Mouse (Mus musculus) heart, postnatal 0 days (tissue): ENCODE data around the gene Ccm2. TPM values are rescaled to one million over a fixed set of nuclear protein-coding genes. Genes with fewer than 3 reads are reported as not detected.

Experiments
- ATAC-seq: fragments of 200-750 bp; cut with Nextera tagmentation; 2 replicates; pipeline ENCODE4 v1.8.0; 2017; ENCODE audit warnings: low read depth, moderate number of reproducible peaks, moderate library complexity; ENCODE audit not compliant: insufficient read depth
- DNase-seq: peaks from one replicate; pipeline ENCODE4 v3.0.0-alpha.2; 2016; ENCODE audit warnings: low spot score
- H3K27ac ChIP-seq: fragments of 300-500 bp; sonication (generic); 2 replicates; pipeline ENCODE4 v1.5.1; 2014; ENCODE audit warnings: low read depth, mild to moderate bottlenecking
- H3K27me3 ChIP-seq: fragments of 300-500 bp; sonication (generic); 2 replicates; pipeline ENCODE4 v1.6.1; 2014; ENCODE audit warnings: low read length, mixed read lengths; ENCODE audit not compliant: control insufficient read depth, insufficient read depth
- H3K36me3 ChIP-seq: fragments of 300-500 bp; sonication (generic); replicated peaks from 2 replicates; pipeline ENCODE4 v1.6.1; 2014; ENCODE audit warnings: low read length, mixed read lengths; ENCODE audit not compliant: control insufficient read depth, insufficient read depth
- H3K4me1 ChIP-seq: fragments of 300-500 bp; sonication (generic); 2 replicates; pipeline ENCODE4 v1.6.1; 2014; ENCODE audit warnings: antibody characterized with exemption; ENCODE audit not compliant: control insufficient read depth, insufficient read depth
- H3K4me2 ChIP-seq: fragments of 300-500 bp; sonication (generic); 2 replicates; pipeline ENCODE4 v1.6.1; 2014; ENCODE audit warnings: low read depth, mild to moderate bottlenecking, low read length, moderate library complexity
- H3K4me3 ChIP-seq: fragments of 300-500 bp; sonication (generic); 2 replicates; pipeline ENCODE4 v1.5.1; 2014; ENCODE audit warnings: low read depth, low read length
- H3K9ac ChIP-seq: fragments of 300-500 bp; sonication (generic); replicated peaks from 2 replicates; pipeline ENCODE4 v1.6.1; 2014; ENCODE audit warnings: low read depth, low read length, mixed read lengths
- H3K9me3 ChIP-seq: fragments of 300-500 bp; sonication (generic); replicated peaks from 2 replicates; pipeline ENCODE4 v1.6.1; 2016; ENCODE audit warnings: low read length; ENCODE audit not compliant: control insufficient read depth
- CTCF ChIP-seq: IDR thresholded peaks from 2 replicates; pipeline ENCODE4 v1.5.1; 2016; ENCODE audit warnings: antibody characterized with exemption, control low read depth, low read depth
- EP300 ChIP-seq: IDR thresholded peaks from 2 replicates; pipeline ENCODE4 v1.6.1; 2016; ENCODE audit warnings: antibody characterized with exemption, low read depth
- WGBS: fragments of 180-500 bp; shearing (Covaris S2); extraction: QIAGEN DNeasy Blood & Tissue Kit; methylation state at CpG from one replicate; pipeline ENCODE4 v1.1.7; 2014; 5-methylcytosine and 5-hydroxymethylcytosine counted together
- polyA plus RNA-seq: library from polyadenylated mRNA; unstranded; fragments of >200 nt; fragmentation: Nextera tagmentation; extraction: Ambion mirVana; gene quantifications from 2 replicates; pipeline ENCODE4 v1.2.1, GENCODE M21; 2015
- total RNA-seq: library from RNA; depleted of rRNA; stranded (reverse); fragments of >200 nt; gene quantifications from 2 replicates; pipeline ENCODE4 v1.2.3, GENCODE M21; 2014; ENCODE audit warnings: low replicate concordance

The Ccm2 gene
- total and polyA plus RNA-seq, 2 experiments from 2014 or later: 38.4 to 54.4 TPM

- no peak for TF ChIP-seq EP300
- TF ChIP-seq CTCF: no peak
- Histone ChIP-seq H3K4me3 (no peak overlapping the region), H3K9ac (no peak overlapping the region), H3K27me3 (peaks cover 11% of the 10 kb centered on the region; the same call in 1 of the 2 replicates), H3K4me2 (no peak overlapping the region), H3K27ac (no peak overlapping the region), H3K9me3 (no peaks in the 10 kb centered on the region), H3K4me1 (no peaks in the 10 kb centered on the region; the same call in 1 of the 2 replicates), H3K36me3 (peaks cover 40% of the 10 kb centered on the region)
- ATAC-seq (no peak), DNase-seq (peak; percentile 4)
- WGBS: 65% methylated on average over 19 of the region's 19 CpGs
Observed at GRCm38 (mm10) chr11:6598191-6598889, 51.7 kb downstream of the Ccm2 start.

- Histone ChIP-seq H3K4me2 (no peak overlapping the region), H3K4me3 (no peak overlapping the region), H3K36me3 (peaks cover 32% of the 10 kb centered on the region), H3K4me1 (peaks cover 7% of the 10 kb centered on the region; the same call in 1 of the 2 replicates), H3K9ac (no peak overlapping the region), H3K27ac (no peak overlapping the region), H3K27me3 (peaks cover 11% of the 10 kb centered on the region; the same call in 1 of the 2 replicates), H3K9me3 (no peaks in the 10 kb centered on the region)
- TF ChIP-seq EP300 (no peak), CTCF (no peak)
- WGBS: 27% methylated on average over 26 of the region's 27 CpGs
- DNase-seq (peak; percentile 2), ATAC-seq (no peak)
Observed at GRCm38 (mm10) chr11:6599011-6599681, 52.5 kb downstream of the Ccm2 start.

GRCm38 (mm10) chr11:6599831-6600230, 53.1 kb downstream of the Ccm2 start:
- peaks cover 25% of the 10 kb centered on the region for H3K36me3 ChIP-seq
- H3K4me3 ChIP-seq: no peak overlapping the region
- no peaks in the 10 kb centered on the region for H3K9me3 ChIP-seq
- ATAC-seq: no peak
- peaks cover 11% of the 10 kb centered on the region; the same call in 1 of the 2 replicates for H3K27me3 ChIP-seq
- 78% methylated on average over 6 of the region's 6 CpGs for WGBS
- H3K4me1 ChIP-seq: peaks cover 11% of the 10 kb centered on the region
- no peak overlapping the region for H3K4me2 ChIP-seq
- no peak overlapping the region for H3K9ac ChIP-seq
- no peak overlapping the region for H3K27ac ChIP-seq
- TF ChIP-seq EP300: no peak
- DNase-seq: no peak

- Histone ChIP-seq H3K9ac (no peak overlapping the region), H3K4me2 (no peak overlapping the region), H3K27me3 (peaks cover 17% of the 10 kb centered on the region; the same call in 1 of the 2 replicates), H3K4me3 (no peak overlapping the region), H3K4me1 (peaks cover 17% of the 10 kb centered on the region), H3K36me3 (peaks cover 20% of the 10 kb centered on the region), H3K27ac (no peak overlapping the region), H3K9me3 (no peaks in the 10 kb centered on the region)
- TF ChIP-seq EP300: no peak
- no peak for TF ChIP-seq CTCF
- WGBS: 80% methylated on average over 8 of the region's 8 CpGs
- no peak for ATAC-seq
- DNase-seq: peak; percentile 4
Observed at GRCm38 (mm10) chr11:6600284-6600944, 53.7 kb downstream of the Ccm2 start.

- no peak overlapping the region for H3K27ac ChIP-seq
- H3K36me3 ChIP-seq: peaks cover 8% of the 10 kb centered on the region
- WGBS: 71% methylated on average over 20 of the region's 20 CpGs
- H3K4me2 ChIP-seq: no peak overlapping the region
- DNase-seq (peak; percentile 4), ATAC-seq (no peak)
- no peaks in the 10 kb centered on the region for H3K9me3 ChIP-seq
- no peak overlapping the region for H3K9ac ChIP-seq
- peaks cover 20% of the 10 kb centered on the region for H3K4me1 ChIP-seq
- no peak for TF ChIP-seq CTCF
- no peak for TF ChIP-seq EP300
- peaks cover 31% of the 10 kb centered on the region for H3K27me3 ChIP-seq
- H3K4me3 ChIP-seq: no peak overlapping the region
Observed at GRCm38 (mm10) chr11:6601649-6602480, 55.2 kb downstream of the Ccm2 start.
